In genomic region chr9:43826558-43827253, GRCm38 (mm10) we compare ENCODE assay signal across 10 mouse cellular contexts.
A peak's percentile ranks its signal among the peaks of the same experiment; 100 is the strongest.
DNase-seq lines count a peak whose midpoint lies in the region; ATAC-seq and TF ChIP-seq lines count a peak whose summit lies in the region.
"Had no signal": no experiment of that assay in that cellular context is flagged by ENCODE, and none has a peak within 500 bp of the region (broad histone marks: within the 10 kb centered on the region; RNA-seq: fewer than 3 reads in every experiment).

No protein-coding gene starts in this region.

- no peak overlapping the region for H3K9ac ChIP-seq in hindbrain, postnatal 0 days (replicated peaks; ENCODE audit: low read length)
- no peak overlapping the region for H3K9ac ChIP-seq in midbrain, postnatal 0 days (replicated peaks; ENCODE audit: low read length, poor library complexity, severe bottlenecking)
- H3K9ac ChIP-seq: stomach, embryonic 15.5 days had no signal

- no peaks in the 10 kb centered on the region for H3K9me3 ChIP-seq in hindbrain, postnatal 0 days (ENCODE audit: low read length)
- H3K9me3 ChIP-seq in midbrain, postnatal 0 days (ENCODE audit: low read length), result no peaks in the 10 kb centered on the region
- H3K9me3 ChIP-seq: stomach, embryonic 15.5 days had no signal

- H3K36me3 ChIP-seq in hindbrain, postnatal 0 days (ENCODE audit: insufficient read depth, low read length), result no peaks in the 10 kb centered on the region
- no peaks in the 10 kb centered on the region for H3K36me3 ChIP-seq in midbrain, postnatal 0 days (ENCODE audit: insufficient read depth, low read length)
- H3K36me3 ChIP-seq: stomach, embryonic 15.5 days had no signal

- H3K4me1 ChIP-seq in hindbrain, postnatal 0 days (ENCODE audit: insufficient read depth, low read length), result peaks cover 5% of the 10 kb centered on the region; the same call in 1 of the 2 replicates
- H3K4me1 ChIP-seq in midbrain, postnatal 0 days (ENCODE audit: insufficient read depth, low read length), result no peaks in the 10 kb centered on the region

- no peak overlapping the region for H3K27ac ChIP-seq in hindbrain, postnatal 0 days
- H3K27ac ChIP-seq in midbrain, postnatal 0 days (ENCODE audit: low read depth, low read length), result no peak overlapping the region
- H3K27ac ChIP-seq: stomach, embryonic 15.5 days had no signal

- TF ChIP-seq CTCF in hindbrain, postnatal 0 days (IDR thresholded peaks at IDR 0.05; ENCODE audit: low read depth), result no peak
- TF ChIP-seq CTCF in midbrain, postnatal 0 days (IDR thresholded peaks at IDR 0.05), result no peak

- 31% methylated on average over 8 of the region's 8 CpGs for WGBS in hindbrain, postnatal 0 days
- WGBS in midbrain, postnatal 0 days, result 28% methylated on average over 8 of the region's 8 CpGs

- peak; percentile 55 to 65 for DNase-seq in cerebellum, postnatal 10 days
- peak; percentile 54 for DNase-seq in left cerebral cortex, postnatal 4 days
- DNase-seq in left cerebral cortex, adult 9 months (ENCODE audit: low spot score in 2 of 2), result no peak
- peak; percentile 32 for DNase-seq in hindbrain, postnatal 0 days (ENCODE audit: low spot score)
- DNase-seq in midbrain, postnatal 0 days (ENCODE audit: low spot score), result peak; percentile 42
- DNase-seq in urinary bladder, postnatal 14 days (ENCODE audit: low spot score), result no peak
- DNase-seq: cerebellum, adult 9-11 months had no signal

- intact Hi-C loops in left cerebral cortex, postnatal 4 days (cut with DNase I), result no loop called here

- no peak overlapping the region for H3K4me2 ChIP-seq in hindbrain, postnatal 0 days (ENCODE audit: low read depth, low read length)
- H3K4me2 ChIP-seq in midbrain, postnatal 0 days (ENCODE audit: low read depth, low read length, poor library complexity, severe bottlenecking), result no peak overlapping the region
- H3K4me2 ChIP-seq: stomach, embryonic 15.5 days had no signal

- H3K27me3 ChIP-seq in hindbrain, postnatal 0 days (ENCODE audit: insufficient read depth, low read length), result no peaks in the 10 kb centered on the region; the same call in 1 of the 2 replicates
- H3K27me3 ChIP-seq in midbrain, postnatal 0 days (ENCODE audit: insufficient read depth, low read length), result no peaks in the 10 kb centered on the region
- H3K27me3 ChIP-seq: stomach, embryonic 15.5 days had no signal

- no peak overlapping the region for H3K4me3 ChIP-seq in hindbrain, postnatal 0 days (ENCODE audit: low read length)
- no peak overlapping the region for H3K4me3 ChIP-seq in midbrain, postnatal 0 days (ENCODE audit: low read depth, low read length)
- H3K4me3 ChIP-seq: stomach, embryonic 15.5 days had no signal

- no peak for ATAC-seq in cerebellum, adult (ENCODE audit: insufficient number of reproducible peaks, low FRiP score, low TSS enrichment)
- ATAC-seq in hindbrain, postnatal 0 days, result peak; percentile 60; the same call in 1 of the 2 replicates
- no peak for ATAC-seq in midbrain, postnatal 0 days (ENCODE audit: low FRiP score)
- no peak for ATAC-seq in monocyte, adult 5-6 weeks (replicated peaks; ENCODE audit: insufficient number of reproducible peaks, low FRiP score, low TSS enrichment, poor library complexity, severe bottlenecking)

Comparison
In these comparisons a context has a peak if more than half of its experiments do, and no peak if none do; other contexts are left out.
1. DNase-seq: peak in cerebellum, postnatal 10 days (2 of 2), left cerebral cortex, postnatal 4 days (single experiment), hindbrain, postnatal 0 days (single experiment) and midbrain, postnatal 0 days (single experiment); none in left cerebral cortex, adult 9 months (0 of 2) and urinary bladder, postnatal 14 days (single experiment).